Mouse (Mus musculus): ENCODE results near the gene H2afy. TPM values are rescaled to one million over a fixed set of nuclear protein-coding genes. Genes with fewer than 3 reads are reported as not detected.

The H2afy gene
- polyA plus RNA-seq, 1 experiment, result 77.4 TPM

Other genes with a start within 250 kb of the H2afy start
- 3.8 and 4.6 TPM in 2 replicates for gene Tifab, start 42.5 kb upstream of the H2afy start, polyA plus RNA-seq (2012; rRNA removed)
- not detected in 2 replicates for gene Neurog1, start 115.8 kb upstream of the H2afy start, polyA plus RNA-seq (2012; rRNA removed)
- gene Cxcl14, start 160.2 kb upstream of the H2afy start, polyA plus RNA-seq (2012; rRNA removed), result 26.4 and 45.4 TPM in 2 replicates